Mouse (Mus musculus) c-Kit-positive CD71-positive TER-119-negative erythroid progenitor cells, embryonic 14.5 days (primary cell): ENCODE measurements around the gene Dpm2.

ENCODE experiments used
- DNase-seq: peaks from one replicate; pipeline ENCODE4 v3.0.0-alpha.2; 2013; ENCODE audit warnings: low read depth

Dpm2 gene

DNA sequence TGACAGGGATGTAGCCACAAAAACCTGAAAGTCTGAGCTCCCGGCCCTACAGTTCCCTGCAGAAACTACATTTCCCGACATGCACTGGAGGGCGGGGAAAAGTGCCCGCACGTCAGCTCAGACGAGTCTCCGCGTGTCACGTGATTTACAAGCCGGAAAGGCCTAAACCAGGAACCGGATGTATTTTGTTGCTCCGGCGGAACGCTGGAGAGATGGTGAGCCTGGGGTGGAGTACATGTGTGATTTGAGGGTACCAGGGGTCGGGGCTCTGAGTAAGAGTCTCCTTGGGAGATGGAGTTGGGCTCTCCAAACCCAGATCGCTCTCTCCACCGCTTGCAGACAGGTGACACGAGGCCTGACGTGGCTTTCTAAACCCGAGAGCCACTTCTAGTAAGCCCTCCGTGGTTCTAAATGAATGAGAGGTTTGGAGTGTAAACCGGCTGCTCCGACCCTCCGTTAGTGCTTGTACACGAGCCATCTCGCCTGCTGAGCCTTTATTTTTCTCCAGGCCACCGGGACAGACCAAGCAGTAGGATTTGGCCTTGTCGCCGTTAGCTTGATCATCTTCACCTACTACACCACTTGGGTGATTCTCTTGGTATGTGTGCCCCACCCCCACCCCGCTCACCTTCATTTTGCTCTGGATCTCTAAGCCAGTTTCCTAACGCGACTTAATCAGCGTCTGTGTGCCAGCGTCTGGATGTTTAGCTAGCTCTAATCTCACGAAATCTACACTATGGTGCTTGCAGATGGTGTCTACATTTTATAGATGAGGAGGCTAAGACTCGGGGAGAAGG is at the start of gene Dpm2:
Dpm2 (plus strand) TSS at position 161 of the 797 bp plus-strand sequence.
- peak; percentile 88 for DNase-seq

DNA sequence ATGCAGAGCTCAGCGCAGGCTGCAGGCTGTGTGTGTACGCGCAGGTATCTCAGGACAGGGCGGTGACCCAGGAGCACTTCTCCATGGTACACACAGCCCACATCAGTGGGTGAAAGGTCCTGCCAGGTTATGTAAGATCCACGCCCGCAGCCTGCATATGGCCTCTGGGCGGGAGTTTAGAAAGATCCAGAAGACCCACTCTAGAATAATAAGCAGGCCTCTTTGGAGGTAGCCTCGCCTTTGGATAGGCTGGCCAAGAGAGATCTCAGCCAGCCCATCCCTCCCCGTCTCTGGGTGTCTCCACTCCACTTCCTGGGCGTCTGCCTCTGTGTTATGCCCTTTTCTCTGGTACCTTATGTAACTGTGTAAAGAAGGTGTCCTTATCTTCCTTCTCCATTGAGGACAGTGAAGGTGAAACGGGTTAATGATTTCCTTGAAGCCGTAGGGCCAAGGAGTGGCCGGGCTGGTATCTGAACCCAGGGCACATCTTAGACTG is 46.1 kb upstream of the Dpm2 start:
- DNase-seq = no peak

DNA sequence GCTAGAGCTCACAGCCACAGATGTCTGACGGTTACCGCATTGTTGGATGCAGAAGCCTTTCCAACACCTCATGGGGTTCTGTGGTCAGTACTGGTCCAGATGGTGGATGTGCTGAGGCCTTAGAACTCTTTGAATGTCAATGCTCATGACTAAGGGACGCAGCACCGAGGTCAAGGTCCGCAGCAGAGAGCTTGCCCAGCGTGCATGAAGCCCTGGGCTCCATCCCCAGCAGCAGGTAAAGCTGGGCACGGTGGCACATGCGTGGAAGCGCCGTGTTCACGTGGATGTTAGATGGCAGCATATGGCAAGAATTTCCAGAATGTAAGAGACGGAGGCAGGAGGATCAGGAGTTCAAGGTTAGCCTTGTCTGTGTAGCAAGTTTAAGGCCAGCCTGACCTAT is 44.8 kb upstream of the Dpm2 start:
- DNase-seq = no peak

DNA sequence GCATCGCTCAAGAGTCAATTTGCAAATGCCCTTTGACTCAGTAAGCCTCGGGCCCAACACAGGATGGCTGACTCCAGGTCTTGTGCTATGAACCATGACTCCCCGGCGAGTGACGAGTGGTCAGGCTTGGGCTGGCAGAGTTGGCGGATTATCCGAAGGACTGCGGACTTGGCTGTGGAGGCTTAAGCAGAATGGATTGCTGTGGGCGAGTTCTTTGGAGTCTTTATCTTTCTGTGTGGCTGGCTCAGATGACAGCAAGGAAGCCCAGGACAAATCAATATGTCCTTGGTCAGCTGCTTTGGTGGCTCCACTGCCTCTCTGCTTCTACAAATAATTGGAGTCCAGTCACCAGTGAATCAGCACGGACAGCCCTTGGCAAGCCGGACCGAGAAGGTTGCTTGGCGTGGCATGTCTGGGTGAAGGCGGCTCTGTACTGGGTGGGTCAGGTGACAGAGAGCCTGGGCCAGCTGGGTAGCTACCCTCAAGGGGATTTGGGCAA is 43.1 kb upstream of the Dpm2 start:
- no peak for DNase-seq

DNA sequence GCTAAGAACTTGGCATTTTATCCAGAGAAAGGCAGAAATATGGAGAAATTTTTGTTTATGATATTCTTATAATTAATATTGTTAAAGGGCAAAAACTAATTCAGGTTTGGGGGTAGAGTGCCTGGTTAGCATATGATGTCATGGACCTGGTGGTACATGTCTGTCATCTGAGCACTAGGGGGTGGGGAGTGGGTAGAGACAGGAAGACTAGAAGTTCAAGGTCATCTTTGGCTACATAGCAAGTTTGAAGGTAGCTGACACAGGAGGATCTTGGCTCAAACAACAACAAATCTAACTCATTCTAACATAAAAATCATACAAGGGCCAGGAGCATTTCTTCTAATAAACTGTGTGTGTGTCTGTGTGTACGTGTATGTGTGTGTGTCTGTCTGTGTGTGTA is 42.3 kb upstream of the Dpm2 start:
- no peak for DNase-seq

DNA sequence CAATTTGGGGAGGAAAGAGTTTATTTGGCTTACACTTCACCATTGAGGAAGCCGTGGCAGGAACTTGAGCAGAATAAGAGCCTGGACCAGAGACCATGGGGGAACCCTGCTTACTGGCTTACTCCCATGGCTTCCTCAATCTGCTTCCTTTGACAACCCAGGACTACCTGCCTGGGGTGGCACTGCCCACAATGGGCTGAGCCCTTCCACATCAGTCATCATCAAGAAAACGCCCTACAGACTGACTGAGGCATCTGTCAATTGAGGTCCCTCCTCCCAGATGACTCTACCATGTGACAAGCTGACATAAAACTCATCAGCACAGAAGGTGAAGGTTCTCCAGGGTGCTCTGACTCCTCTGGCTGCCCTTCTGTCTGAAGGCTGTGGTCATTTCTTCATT is 40.2 kb upstream of the Dpm2 start:
- no peak for DNase-seq

DNA sequence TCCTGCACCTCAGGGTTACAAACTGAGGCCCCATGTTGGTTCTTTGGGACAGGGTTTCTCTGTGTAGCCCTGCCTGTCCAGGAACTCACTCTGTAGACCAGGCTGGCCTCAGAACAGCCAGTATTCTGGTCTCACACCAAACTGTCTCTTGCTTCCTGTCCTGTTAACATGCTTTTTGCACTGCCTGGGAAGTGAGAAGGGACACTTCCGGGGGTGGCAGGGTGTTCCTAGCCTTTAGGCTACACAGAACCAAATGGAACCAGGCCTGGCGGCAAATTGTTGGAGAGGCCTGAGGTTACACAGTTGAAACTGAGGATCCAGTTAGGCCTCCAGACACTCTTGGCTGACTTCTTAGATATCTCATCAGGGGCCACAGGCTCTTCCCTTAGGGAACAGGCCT is 37.5 kb upstream of the Dpm2 start:
- no peak for DNase-seq

DNA sequence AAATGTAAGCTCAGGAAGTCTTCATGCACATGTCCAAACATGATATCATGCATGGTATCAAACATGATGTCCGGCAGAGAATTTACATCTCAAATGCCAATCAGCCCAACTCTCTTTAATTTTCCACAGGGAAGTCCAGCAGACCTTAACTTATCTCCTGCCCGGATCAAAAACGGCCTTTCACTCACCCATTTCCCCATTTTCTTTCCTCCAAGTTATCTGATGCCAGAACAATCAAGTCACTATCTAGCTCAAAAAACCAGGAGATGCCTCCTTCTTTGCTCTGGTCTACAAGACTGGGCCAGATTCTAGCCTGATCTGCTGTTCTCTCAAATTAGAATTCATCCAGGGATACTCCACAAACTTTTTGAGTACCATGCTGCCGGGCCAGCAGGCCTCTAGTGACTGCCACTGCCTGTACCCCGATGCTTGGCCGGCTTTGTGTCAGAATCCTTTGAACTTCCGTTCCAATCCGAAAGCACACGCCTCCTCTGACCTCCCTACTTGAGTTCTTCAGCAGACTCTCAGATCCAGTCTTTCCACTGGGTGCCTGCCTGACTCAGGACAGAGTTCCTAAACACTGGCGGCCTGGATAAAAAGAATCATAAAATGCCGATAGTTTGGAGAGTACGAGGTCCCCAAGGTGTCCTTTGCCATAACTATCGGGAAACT is 36.5 kb upstream of the Dpm2 start:
- peak; percentile 29 for DNase-seq

DNA sequence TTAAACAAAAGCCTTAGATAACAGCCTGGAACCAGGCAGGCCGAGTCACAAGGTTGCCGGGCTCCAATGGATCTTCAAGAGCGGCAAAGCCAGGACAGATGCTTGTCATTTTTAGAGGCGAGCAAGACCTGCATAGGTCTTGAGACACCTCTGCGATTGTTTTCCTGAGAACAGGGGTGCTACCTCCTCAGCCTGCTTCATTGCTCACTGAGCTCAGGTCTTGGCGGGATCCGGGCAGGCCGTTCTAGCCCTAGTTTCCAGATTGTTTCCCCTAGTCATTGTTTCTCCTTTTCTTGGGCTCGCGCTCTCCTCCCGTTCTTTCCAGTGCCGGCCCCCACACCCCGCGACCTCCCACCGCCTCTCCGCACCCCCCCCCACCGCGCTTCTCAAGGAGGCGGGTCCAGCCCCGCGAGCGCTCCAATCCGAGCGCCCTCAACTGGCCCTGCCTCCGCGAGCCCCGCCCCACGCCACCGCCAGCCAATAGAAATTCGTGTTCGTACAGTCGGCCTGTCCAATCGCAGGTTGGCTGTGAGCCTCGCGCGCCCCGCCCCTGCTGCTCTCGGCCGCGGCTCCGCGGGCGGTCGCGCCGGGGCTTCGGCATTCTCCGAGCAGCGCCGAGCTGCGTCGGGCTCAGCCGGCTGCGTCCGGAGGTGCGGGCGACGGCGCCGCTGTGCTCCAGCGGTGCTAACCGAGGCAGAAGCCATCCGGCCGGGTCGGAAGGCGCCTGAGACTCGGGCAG is 35.8 kb upstream of the Dpm2 start, which contains the start of gene Fam102a:
Fam102a (plus strand) TSS at position 600 of the 739 bp plus-strand sequence.
- peak; percentile 89 for DNase-seq

DNA sequence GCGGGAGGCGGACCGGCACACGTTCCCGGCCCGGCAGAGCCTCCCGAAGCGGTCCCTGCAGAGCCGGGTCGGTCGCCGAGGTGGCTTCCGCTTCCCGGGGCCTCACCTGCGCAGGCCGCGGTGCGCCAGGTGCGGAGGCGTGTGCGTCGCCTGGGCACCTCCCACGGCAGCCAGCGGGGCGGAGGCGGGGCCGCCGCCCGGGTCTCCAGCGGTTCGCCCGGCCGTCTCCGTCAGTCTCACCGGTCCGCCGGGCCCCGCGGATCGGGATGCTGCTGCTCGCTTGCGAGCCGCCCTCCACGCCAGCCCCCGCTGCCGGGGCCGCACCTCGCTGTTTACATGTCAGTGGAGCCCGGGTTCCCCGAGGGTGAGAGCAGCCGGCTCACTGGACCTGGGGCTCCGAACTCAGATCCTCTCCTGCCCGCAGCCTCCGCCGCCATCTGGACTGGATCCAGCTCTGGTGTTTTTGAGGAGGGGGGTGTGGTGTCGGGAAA is 35.1 kb upstream of the Dpm2 start:
- DNase-seq = peak; percentile 23

DNA sequence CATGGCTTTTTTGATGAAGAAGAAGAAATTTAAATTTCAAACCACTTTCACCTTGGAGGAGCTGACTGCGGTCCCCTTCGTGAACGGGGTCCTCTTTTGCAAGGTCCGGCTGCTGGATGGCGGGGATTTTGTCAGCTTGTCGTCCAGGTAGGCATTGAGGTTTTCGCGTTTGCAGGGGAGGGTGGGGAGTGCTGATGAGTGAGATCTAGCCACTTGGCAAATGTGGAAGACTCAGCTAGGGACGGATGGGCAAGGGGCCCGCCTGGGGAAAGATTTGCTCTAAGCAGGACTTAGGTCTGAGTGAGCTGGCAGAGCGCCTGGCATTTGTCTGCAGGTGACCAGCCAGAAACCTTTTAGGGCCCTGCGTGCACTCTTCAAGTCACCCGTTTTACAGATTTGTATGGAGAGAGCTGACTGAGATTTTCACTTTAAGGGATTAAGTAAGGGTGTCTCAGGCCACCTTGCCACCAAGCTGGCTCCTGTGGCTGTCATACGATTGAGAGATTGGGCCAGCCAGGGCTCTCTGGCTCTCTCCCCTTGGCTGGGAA is 34.5 kb upstream of the Dpm2 start:
- DNase-seq = no peak

DNA sequence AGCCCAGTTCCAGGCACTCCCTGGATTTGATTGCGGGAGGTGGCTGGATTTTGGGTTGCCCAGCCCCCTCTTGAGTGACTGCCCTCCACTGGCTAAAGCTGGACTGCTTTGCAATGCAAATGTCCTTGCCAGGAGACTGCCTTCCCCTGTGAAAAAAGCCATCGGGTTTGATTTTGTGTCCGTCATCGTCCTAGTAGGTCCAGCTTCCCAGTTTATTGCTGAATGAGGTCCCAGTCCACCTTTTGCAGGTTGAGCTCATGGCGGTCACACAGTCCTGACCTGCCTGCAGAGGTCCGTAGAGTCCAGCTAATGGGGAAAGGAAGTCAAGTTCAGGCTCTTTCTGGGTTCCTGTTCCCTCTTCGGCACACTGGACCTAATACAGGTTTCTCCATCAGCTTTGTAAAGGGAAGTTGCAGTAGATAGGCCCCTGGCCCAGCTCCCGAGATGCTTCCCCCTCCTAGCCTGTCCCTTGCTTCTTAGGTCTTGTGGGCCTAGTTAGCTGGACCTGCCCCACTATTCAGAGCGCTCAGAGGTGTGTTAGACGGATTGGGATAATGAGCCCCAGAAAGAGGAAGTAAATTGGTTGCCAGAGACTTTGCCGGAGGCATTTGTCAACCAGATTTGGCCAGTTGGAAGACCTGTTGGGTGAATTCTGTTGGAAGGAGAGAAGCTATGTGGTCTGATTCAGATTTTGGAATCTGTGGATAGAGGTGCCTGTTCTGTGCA is 33.9 kb upstream of the Dpm2 start:
- DNase-seq = no peak

DNA sequence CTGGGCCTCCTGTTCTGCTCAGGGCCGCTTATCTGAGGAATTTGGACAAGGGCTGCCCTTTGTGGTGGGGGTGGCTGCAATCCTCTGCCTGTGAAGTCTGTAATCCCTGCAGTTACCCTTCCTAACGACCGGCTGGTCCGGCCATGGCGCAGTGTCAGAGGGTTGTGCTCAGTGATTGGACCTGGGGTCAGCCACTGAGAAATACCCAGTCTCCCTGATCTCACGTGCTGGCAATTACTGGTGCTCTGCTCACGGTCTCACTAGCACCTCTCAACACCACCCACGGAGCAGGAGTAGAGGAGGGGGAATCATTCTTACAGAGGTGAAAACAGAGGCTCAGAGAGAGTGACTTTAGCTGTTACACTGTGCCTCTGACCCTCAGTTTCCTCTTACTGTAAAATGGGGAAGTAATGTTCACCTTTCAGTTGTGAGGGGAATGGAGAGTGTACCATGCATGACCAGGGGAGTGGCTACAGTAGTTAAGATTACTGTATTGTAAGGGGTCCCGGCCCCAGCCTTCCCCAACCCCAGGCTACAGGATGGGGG is 33.2 kb upstream of the Dpm2 start:
- DNase-seq = no peak

DNA sequence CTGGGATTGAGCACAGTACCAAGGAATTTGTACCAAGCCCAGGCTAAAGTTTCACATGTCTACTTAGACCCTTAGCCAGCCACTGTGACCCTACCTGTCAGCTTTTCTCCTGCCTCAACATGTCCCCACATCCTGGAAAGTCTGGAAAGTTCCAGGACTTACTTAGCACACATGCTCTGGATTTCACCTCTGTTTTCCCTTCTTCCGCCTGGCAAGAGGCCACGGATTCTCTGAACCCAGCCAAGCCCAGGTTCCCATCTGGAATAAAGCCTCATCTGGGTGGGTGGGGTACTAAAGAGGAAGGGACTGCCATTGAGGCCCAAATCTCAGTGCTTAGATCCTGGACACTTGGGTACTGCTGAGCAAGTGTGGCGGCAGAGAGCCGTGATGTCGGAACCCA is 32.7 kb upstream of the Dpm2 start:
- no peak for DNase-seq

DNA sequence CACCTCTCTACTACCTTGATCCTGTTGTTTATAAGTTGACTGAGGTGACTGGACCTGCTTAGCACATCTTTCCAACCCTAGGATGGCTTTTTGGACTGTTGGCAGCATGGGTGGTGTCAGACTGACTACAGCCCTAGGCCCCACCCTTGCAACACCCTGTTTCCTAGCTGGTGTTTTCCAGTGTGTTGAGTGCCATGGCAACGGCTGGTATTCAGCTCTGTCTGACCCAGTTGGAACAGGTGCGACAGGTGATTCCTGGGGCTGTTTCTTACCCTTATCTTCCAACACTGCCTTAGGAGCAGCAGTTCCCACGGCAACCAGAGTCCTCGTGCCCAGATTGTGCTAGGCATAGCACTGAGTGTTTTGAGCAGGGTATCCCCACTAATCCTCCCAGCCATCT is 32.2 kb upstream of the Dpm2 start:
- DNase-seq = no peak

DNA sequence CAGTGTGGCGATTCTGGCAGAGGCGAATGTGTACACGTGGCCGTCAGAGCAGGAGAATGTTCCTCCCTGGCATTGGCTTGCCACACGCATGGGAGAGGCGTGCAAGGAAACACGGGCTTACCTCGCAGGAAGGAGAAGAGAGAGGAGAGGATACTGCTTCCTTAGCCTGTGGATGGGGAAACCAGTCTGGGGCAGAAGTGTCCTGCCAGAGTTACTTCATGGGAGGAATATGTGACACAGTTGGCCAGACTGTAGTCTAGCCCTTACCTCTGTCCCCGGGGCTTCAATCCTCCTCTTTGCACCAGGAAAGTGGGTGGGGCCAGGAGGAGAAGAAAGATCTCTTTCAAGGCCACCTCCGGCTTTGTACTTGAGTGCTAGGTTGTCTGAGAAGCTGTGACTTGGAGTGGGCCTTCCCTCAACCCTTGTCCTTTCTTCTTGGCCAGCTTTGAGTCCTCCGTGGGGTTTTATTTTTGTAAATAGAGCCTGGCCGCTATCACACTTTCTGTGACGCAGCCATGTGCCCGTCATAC is 31.1 kb upstream of the Dpm2 start:
- DNase-seq = no peak

DNA sequence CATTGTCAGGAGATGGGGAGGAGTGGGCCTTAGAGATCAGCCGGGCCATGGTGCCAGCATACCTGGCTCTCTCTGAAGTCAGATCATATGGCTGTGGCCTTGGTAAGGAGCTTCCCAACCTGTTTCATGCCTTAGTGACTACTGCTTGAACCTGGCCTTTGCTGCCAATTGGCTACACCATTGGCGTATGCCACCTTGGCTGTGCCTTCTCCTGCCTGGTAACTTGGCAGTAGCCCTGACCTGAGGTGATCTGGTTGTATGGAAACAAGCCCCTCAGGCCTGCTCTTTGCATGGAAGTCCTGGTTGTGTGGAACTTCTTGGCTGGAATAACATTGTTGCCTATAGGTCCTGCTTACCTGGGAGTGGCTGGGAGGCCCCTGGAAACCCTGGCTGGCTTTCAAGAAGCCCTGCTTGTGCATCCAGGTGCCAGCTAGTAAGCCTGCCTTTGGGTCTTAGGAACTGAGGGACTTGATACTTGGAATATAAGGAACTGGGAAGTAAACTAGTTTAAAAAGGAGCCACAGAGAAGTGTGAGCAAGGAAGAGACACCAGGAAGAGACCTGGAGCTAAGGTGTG is 29.2 kb upstream of the Dpm2 start:
- DNase-seq = no peak

DNA sequence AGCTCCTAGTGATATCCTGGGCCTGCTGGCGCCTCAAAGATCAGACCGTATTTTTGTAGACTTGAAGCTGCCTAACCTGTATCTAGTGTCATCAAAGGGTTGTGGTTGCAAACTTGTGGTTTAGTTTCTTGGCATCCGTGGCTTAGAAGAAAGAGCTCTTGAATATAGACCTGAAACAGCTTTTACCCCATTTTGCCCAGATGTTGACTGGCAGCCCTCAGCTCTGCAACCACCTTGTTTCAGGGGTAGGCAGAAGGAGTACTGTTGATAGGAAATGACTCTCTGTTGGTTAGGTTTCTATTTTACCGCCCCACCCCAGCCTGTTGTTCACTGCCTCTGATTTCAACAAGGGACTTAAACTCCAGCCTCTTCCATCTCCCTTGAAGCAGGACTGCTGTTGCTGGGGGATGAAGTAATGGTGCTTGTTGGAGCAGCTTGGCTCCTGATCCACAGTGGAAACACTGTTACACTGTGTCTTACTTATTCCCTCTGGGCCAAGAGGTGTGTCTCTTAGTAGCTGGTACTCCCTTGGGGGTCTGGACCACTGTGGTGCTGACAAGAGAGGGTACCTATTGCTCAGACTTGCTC is 28.6 kb upstream of the Dpm2 start:
- no peak for DNase-seq

DNA sequence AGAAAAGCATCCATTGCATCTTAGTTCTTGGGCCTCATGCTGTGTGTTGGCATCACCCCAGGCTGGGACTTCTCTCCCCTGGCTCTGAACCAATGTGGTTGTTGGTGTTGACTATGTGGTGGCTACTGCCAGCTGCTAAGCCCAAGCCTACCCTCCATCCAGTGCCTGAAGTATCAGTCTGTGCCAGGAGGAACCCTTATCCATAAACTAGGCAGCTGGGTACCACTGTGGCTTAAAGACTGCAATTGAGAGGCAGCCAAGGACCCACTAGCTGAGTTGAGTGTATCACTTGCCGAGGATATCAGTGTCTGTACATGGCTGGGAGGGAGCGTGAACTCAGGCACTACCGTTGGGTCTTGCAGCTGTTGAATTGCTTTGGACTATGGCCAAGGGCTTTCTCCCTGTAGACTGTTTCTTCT is 27.6 kb upstream of the Dpm2 start:
- no peak for DNase-seq

DNA sequence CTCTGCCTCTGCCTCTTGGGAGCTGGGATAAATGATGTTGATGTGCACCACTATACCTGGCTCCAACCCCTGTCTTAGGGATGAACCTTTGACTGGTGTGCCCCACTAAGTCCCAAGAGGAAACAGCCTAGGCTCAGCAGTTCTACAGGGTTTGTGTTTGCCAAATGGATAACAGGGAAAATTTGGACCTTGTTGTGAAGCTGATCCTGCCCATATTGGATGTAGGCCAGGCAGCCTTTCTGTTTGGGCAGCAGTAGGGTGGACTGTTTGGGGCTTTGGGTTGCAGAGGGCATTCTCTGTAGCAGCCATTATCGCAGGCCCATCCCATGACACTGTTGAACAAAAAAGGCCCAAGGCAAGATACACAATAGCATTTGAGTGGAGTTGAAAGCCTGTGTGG is 23.7 kb upstream of the Dpm2 start:
- no peak for DNase-seq
